Mouse (Mus musculus): ENCODE results near the gene AI413582.

GRCm38 (mm10) chr17:27565942-27566267, 349 bp upstream of the AI413582 start:
- TF ChIP-seq CTCF (IDR thresholded peaks at IDR 0.05; ENCODE audit: borderline replicate concordance, insufficient read depth, low read depth, low read length): no peak
- no peak; the same call in 1 of the 2 replicates for TF ChIP-seq POLR2A (IDR thresholded peaks at IDR 0.05; ENCODE audit: borderline replicate concordance, insufficient read depth, low read length)
